Mouse (Mus musculus) lung, postnatal 36 days (tissue): ENCODE measurements at regions not wholly inside any gene's neighbourhood (a gene's known extent, or its start where the extent isn't known, plus 50 kb on each side); places are given as distances from the start of the nearest gene placed in this dataset.

Experiments
- DNase-seq: peaks from one replicate; pipeline ENCODE4 v3.0.0; 2022; ENCODE audit warnings: mixed read lengths

GRCm38 (mm10) chr16:95809127-95809876 lies 107.4 kb downstream of the Ets2 start:
- DNase-seq = no peak

DNA sequence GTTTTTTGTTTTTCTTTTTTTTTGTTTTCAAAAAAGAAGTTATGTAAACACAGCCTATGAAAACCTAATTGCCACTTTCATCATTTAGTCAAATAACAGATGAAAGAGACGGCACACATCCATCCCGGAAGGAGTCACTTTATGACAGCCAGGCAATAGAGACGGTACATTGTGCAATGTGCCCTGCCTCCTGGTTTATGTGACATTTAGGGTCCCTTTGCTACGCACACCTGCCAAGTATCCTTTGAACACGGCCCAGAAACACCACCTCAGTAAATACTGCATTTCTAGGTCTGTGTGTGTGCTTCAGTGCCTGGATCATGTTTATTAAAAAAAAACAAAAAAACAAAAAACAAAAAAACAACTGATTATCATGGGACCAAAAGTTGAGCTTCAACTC lies 104.6 kb downstream of the Ets2 start:
- DNase-seq = no peak

GRCm38 (mm10) chr16:95804199-95804598 lies 102.3 kb downstream of the Ets2 start:
- DNase-seq = no peak

DNA sequence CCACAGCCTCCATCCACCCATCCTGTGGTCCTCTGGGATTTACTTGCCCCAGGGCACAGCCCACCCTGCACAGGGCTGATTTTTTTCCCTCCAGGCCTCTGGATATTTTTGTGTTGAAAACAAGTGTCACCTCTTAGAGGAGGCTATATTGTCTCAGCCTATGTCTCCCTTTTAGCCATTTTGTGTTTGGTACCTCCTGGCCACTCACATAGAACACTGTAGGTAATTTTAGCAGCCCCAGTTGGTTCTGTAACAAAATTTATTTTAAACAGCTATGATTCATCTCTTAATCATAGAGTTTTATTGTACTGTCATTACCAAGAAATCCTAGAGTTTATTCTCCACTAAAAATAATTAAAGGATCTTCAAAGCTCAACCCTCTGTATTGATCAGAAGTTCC lies 100.8 kb downstream of the Ets2 start:
- no peak for DNase-seq

DNA sequence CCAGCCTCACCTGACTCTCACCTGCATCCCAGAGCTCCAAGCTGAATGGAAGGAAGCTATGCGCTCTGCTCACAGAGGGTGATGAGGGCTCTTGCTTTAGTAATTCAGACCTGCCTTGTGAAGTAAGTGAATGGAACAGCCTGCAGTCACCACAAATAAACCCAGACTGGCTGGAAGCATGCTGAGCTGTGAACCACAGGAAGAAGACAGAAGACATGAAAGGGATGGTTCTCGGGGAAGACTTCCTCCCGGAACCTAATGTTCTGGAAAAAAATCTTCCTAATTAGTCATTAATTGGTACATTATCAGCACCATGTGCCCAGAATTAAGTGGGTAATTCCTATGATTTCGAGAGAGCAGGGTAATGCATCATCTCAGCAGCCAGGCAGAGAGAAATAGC lies 100.3 kb downstream of the Ets2 start:
- DNase-seq = no peak

DNA sequence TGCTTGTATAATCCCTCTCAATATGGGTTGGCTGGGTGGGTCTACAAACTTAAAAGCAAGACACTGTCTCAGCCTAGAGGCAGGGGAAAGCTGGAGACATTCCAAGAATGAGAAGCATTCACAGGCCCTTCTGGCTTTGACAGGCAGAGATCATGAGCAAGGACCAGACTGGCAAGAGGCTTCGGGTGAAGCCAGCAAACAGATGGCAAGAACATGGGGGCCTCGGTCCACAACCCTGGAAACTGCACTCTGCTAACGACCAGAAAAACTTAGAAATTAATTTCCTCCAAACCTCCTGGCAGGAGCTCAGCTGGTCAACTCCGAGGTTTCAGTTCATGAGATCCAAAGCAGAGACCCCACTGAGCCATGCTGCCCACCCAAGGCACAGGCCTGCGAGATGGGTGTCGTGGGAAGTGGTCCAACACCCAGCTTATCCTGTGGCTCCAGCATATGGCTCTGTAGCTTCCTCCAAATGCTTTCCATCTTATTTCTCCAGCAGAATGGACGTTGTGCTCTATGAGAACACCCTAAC lies 99.1 kb downstream of the Ets2 start:
- no peak for DNase-seq

GRCm38 (mm10) chr16:95798582-95798981 lies 96.7 kb downstream of the Ets2 start:
- no peak for DNase-seq

DNA sequence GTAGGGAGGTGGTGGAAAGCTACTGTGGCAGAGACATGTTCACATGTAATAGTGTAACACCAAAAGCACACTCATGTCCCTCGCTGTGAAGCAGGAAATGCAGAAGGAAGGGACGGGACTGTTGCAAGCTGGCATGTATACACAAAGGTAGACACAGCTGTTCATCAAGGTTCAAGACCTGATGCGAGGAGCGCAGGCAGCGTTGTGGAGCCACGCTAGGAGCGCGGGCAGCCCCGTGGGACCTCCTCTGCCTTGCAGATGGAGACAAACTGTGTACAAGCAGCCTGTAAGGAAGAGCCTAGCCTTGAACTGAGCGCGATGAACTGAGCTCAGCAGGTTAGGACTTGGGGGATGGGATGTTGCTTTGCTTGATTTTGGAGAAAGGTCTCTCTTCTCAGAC lies 96.2 kb downstream of the Ets2 start:
- DNase-seq = no peak

GRCm38 (mm10) chr16:95797141-95797540 lies 95.3 kb downstream of the Ets2 start:
- no peak for DNase-seq

GRCm38 (mm10) chr16:95794876-95795275 lies 93.0 kb downstream of the Ets2 start:
- no peak for DNase-seq

DNA sequence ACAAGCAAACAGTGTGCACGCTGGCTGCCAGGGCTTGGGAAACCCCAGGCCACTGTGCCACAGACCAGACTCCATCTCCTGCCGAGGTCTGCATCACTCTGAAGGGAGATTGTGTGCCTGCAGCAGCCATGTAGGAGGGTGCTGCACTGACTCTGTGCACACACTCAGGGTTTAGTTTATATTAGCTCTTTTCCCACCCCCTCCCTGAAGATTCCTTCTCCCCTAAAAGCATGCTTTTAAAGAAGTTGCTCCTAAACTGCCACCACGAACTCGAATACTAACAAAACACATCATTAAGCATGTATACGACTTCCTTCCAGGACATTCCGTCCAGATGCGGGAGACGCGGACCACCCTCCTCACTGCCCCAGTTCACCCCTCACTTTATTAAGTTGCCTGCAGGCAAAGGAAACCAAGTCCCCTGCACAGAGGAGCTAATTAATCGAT lies 92.4 kb downstream of the Ets2 start:
- no peak for DNase-seq

- no peak for DNase-seq
Observed at GRCm38 (mm10) chr16:95790691-95791090, 88.8 kb downstream of the Ets2 start.

DNA sequence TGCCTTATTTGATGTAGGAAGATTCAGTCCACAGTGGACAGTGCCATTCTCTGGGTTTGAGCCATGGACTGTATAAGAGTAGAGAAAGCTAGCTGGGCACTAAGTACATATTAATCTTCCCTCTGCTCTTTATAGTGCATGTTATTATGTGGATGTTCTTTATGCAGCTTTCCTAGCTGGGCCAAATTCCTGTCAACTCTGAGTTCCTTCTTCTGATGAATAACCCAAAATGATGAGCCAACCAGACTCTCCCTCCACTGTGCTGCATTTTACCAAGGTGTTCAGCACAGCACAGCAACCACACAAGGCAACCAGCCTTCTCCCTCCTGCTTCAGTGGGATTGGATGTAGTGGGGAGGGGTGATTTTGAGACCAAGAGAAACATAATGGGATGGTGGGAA lies 87.7 kb downstream of the Ets2 start:
- DNase-seq = no peak

GRCm38 (mm10) chr16:95781681-95782080 lies 79.8 kb downstream of the Ets2 start:
- DNase-seq = no peak

GRCm38 (mm10) chr16:95780431-95780830 lies 78.6 kb downstream of the Ets2 start:
- no peak for DNase-seq

DNA sequence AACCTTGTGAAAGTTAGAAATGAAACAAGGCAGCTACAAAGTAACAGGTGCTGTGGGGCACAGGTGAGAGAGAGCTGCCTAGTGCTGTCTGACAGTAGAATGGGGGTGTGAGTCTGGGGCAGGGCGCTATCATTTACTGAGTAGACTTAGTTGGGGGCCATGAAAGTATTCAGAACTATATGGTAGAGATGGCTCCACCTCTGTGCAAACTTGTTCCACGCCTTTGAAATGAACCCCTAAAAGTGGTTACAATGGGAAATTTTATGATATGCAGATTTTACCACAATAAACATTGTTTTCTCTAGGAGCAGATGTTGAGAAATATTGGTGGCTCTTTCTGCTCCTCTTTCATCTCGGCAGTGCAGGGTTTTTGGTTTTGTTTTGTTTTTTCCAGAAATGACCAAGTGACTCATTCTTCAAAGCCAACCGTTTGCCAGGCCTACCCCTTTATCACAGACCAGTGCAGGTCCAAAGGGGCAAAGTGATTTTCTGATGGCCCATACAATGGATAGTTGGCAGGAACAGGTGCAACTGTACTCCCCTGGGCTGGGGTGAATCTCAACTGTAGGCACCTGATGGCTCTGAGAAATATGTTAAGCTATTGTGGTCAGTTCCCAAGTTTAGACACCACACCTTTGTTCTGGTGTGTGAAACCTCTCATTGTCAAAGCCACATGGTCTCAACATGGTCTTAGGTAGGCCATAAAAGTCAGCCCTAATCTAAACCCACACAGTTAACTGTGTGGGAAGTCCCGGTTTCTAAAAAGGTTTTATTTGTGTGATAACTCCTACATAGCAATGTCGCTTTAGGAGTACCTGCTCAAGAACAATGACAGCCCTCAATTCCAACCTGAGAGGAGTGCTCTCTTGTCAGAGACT lies 77.2 kb downstream of the Ets2 start:
- DNase-seq = no peak

GRCm38 (mm10) chr16:95778173-95778572 lies 76.3 kb downstream of the Ets2 start:
- no peak for DNase-seq

GRCm38 (mm10) chr16:95776610-95777363 lies 74.9 kb downstream of the Ets2 start:
- peak; percentile 80 for DNase-seq

GRCm38 (mm10) chr16:95776010-95776409 lies 74.1 kb downstream of the Ets2 start:
- DNase-seq = no peak

- DNase-seq = no peak
Observed at GRCm38 (mm10) chr16:95775361-95775760, 73.5 kb downstream of the Ets2 start.

- DNase-seq = no peak
Observed at GRCm38 (mm10) chr16:95773151-95773550, 71.3 kb downstream of the Ets2 start.
